Mouse (Mus musculus): ENCODE results near the gene Gstm5.

GRCm38 (mm10) chr3:107857646-107858045, 38.0 kb upstream of the Gstm5 start:
- no peak for TF ChIP-seq CTCF (IDR thresholded peaks at IDR 0.05; ENCODE audit: extremely low read depth, insufficient read length, insufficient replicate concordance, low read depth, low read length)
- TF ChIP-seq POLR2A (IDR thresholded peaks at IDR 0.05; ENCODE audit: low read depth, low read length): no peak

Measured in small intestine, adult 2 months (tissue).